Mouse (Mus musculus) right cerebral cortex, postnatal 4 days (tissue): ENCODE measurements around the gene Exoc5.
"Not testable (repeated sequence)": the region's sequence is repeated elsewhere in the genome, so short reads cannot be mapped to it uniquely, and the experiment has no call there.

ENCODE experiments used
- DNase-seq: peaks from one replicate; pipeline ENCODE4 v3.0.0-alpha.2; 2022

Gene Exoc5

GRCm38 (mm10) chr14:49066274-49066823 is at the start of gene Exoc5:
Gene Exoc5 (minus strand): TSS chr14:49066653.
- peak; percentile 98 for DNase-seq

GRCm38 (mm10) chr14:49091755-49092154 is 25.3 kb upstream of the Exoc5 start:
- DNase-seq: not testable (repeated sequence)

- no peak for DNase-seq
These were observed 24.8 kb upstream of the Exoc5 start for GRCm38 (mm10) chr14:49091277-49091676.

- DNase-seq: no peak
These were observed 23.6 kb upstream of the Exoc5 start for GRCm38 (mm10) chr14:49090102-49090501.

- no peak for DNase-seq
These were observed 23.1 kb upstream of the Exoc5 start for GRCm38 (mm10) chr14:49089461-49090058.

GRCm38 (mm10) chr14:49088155-49089048 is 21.9 kb upstream of the Exoc5 start:
- DNase-seq: no peak

GRCm38 (mm10) chr14:49086522-49086921 is 20.1 kb upstream of the Exoc5 start:
- DNase-seq: no peak

- no peak for DNase-seq
These were observed 12.4 kb upstream of the Exoc5 start for GRCm38 (mm10) chr14:49078820-49079219.

- DNase-seq: no peak
These were observed 7.9 kb upstream of the Exoc5 start for GRCm38 (mm10) chr14:49074361-49074760.

DNA sequence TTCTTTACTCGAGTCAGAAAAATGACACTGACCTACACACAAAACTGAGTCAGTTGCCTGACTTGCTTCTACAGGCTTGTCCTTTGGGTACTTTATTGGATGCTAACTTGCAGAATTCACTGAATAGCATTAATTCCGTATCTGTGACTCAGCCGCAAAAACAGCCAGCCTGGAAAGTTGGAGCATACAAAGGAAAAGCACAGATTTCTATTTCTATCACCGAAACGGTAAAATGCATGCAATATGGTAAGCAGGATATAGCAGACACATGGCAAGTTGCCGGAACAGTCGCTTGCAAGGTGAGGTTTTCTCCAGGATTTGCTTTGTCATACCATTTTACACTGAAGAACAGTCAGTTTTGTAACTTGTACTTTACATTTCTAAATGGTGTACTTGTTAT is 7.4 kb upstream of the Exoc5 start:
- DNase-seq: no peak

DNA sequence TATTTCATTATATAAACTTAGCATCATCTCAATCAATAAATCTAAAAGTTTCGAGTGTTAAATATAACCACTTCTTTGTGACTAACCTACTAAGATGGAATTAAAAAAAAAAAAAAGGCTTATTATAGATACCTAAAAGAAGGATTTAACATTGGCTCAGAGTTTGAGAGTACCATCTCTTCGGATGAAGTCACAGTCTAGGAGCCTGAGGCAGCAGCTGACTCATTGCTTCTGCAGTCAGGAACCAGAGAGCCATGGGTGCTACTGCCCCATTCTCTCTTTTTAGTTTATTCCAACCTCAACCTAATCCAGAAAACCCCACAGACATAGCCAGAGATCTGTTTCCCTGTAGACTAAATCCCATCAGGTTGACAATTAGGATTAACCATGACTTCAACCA is 6.4 kb upstream of the Exoc5 start:
- no peak for DNase-seq

- peak; percentile 46 for DNase-seq
These were observed 752 bp downstream of the Exoc5 start, which contains the start of gene Ap5m1 for GRCm38 (mm10) chr14:49065529-49066273. Gene Ap5m1 (plus strand): TSS chr14:49066097.

DNA sequence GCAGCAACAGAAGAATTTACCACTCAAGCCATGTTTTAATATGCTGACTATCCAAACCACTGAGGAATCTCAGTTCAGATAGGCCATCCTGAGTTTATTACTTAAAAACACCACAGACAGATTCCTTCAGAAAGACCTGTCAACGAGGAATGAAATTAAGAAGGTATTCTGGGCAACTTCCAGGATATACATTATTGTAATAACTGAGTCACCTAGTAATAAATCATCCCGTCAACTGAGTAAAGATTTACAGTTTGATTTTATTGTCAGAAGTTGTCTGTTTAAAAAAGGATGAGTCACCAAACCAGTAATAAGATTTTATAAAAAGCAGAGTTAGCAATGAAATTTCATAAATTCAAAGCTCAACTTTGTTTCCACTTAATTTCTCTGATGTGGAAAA is 2.6 kb downstream of the Exoc5 start:
- no peak for DNase-seq

DNA sequence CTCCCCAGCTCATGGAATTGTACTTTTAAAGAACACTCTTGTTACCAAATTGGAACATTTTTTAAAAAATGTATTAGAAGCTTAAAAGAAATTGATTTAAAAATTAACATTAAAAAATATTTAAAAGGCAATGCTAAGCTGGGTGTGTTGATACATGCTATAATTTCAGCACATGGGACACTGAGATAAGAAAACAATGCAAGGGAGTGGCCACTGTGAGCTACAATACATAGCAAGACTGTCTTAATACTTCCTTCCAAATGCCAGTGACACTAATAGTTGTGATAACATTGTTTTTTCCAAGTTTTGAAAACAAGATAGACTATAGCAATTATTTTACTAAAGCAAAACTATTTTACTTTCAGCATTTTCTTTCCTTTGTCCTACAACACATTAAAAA is 17.0 kb downstream of the Exoc5 start:
- no peak for DNase-seq

DNA sequence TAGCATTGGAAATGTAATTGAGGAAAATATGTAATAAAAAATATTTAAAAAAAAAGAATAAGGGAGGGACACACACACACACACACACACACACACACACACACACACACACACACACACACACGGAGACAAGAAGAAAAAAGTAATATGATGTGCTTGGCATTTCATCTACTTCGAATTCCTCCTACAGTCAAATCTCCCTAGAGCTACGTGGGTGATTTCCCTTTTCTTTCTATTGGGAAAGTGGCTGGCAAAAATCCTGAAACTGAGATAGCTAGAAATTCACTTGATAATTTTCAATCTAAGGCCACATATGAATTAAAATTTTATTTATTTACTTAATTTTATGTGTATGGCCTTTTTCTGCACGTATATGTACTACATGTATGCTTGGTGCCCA is 20.8 kb downstream of the Exoc5 start:
- DNase-seq: no peak

DNA sequence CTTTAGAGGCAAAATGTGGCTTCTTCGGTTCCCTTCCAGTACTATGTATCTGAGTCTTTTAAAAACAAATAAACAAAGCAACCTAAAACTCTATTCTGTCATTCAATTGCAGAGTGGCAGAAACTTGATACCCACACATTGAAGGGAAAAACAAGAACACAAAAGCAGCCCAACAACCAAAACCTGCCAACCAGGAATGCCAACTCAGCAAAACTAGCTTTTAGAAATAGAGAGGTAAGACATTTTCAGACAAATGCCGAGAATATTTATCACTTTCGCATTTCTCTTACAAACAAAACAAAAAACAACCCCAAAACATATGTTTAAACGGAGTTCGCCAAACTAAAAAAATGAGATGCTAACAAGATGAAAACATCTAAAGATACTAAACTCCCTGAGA is 37.5 kb downstream of the Exoc5 start:
- DNase-seq: no peak

GRCm38 (mm10) chr14:49027779-49028368 is 38.6 kb downstream of the Exoc5 start:
- no peak for DNase-seq

DNA sequence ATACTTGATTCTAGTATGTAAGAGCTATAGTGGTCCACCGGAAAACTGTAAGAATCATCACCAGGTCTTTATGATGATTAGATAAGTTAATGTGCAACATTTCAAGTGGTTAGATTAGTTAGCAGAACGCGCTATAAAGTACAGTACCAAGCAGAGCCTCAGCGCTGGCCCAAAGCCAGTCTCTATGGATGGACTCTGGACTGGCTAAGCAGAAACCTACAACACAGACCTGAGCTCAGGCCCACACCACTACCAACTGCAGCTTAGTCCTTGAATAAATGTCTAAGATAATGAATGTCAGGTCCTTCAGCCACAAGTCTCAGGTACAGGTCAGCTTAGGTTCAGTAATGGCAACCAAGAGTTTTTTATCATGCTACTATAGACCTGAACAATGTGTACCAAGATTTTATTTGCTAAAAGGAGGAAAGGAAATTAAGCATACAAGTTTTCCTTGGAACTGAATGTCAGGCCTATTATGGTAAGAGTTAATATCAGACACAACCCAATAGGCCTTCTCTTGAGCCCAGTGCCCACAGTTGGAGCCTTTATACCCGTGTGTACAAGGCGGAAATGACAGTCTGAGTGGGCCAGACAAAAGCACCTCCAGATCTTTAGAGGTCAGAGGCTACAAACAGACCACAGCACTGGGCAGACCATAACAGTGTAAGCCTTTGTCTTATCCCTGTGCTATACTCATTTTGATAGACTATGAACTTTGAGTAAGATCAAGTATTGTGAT is 39.2 kb downstream of the Exoc5 start:
- no peak for DNase-seq

DNA sequence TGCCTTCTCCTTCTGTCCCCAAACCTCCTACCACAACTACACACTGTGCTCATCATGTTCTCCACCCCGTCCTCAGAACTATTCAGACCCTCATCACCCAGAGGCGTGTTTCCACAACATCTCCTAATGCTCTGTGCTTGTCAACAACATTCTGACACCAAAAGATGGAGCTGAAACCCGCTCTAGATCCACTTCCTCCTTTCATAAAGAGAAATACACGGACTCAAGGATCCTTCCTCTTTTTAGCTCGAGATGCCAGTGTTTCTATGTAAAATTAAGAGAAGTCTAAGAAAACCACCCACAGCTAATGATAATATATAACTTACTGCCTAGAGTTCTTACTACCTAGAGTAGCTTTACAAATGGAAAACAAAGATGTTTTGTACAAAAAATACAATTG is 46.7 kb downstream of the Exoc5 start:
- no peak for DNase-seq

DNA sequence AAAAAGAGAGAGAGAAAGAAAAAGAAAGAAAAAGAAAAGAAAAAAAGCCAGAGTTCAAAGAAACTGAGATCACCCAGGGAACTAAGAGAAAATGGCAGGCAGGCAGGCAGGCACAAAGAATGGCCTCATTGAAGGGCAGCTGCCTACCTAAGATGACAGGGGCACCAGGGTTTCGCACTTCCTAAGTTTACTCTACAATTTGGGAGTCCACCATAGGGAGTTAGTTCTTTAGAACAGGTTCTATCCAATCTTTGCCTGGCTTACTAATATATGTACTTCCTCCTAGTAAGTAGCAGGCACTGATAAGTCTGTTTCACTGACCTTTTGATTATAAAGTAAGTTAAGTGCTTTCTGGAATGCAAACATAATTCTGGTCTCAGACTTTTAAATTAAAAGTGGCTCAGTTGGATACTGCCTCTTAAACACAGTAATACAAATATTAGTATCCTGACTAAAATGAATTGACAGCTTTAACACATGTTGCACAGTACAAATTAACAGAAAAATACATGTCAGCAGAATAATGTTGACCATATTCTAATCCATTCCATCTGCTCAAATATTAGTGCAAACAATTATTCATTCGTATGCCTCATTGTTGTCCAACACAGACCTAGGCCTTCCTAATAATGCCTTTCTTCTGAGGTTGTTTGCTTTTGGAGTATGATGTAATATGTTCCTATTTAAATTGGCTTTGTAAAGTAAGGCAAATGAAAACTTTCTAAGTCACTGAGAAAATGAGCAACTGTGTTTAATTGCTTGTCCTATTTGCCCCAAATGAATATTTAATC is 57.9 kb downstream of the Exoc5 start:
- no peak for DNase-seq

- DNase-seq: no peak
These were observed 58.5 kb downstream of the Exoc5 start for GRCm38 (mm10) chr14:49007979-49008378.
